Mouse (Mus musculus): ENCODE data around the gene Csrp1.

Gene Csrp1

DNA sequence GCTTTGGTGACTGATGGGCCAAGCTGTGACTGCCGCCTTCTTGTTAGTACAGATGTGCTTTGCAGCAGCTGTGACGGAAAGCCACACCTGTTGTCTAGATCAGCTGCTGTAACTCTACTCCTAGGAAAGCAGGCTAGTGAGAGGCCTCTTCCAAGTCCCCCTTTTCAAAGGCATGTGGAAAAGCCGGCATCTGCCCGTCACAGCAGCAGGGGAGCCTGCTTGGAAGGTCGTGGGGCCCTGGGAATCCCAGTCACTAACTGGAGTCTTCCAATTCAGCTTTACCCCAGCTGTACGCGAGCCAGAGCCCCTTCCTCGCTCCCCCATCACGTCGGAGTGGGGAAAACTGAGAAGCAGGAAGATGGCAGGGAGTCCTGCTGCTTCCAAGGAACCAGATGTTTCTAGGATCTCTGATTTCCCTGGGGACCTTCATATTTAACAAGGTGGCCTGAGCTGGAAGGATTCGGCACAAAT lies 21.4 kb upstream of the Csrp1 start:
- no peak for DNase-seq

DNA sequence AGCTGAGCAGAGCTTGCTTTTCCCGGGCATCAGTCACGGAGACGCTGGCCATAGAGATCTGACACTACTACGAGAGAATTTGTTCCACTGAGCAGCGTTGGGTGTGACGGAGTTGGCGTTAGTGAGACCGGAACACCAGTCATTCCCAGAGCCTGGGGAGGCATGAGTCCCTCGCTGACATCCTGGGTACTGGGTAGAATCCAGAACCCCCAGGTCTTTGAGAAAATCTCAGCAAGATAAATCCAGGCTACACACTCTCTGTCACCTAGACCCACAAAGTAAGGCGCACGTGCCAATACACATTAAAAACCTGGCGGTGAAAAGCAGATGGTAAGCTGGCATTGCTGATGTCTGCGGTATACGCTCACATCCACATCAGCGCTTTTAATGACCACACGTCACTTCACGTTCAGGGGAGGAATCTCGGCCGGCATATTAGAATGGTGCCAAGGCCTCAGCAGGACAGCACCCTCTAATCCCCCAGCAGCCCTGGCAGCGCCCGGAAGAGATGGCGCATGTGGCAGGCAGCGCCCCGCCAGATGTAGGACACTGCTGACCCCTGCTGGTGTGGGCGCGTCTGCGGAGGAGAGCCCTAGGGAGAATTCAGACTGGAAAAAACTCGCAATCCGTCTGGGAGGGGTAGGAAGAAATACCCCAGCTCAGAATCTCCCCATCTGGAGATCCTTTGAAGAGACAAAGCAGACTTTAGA lies 20.7 kb upstream of the Csrp1 start:
- peak; percentile 58 for DNase-seq

DNA sequence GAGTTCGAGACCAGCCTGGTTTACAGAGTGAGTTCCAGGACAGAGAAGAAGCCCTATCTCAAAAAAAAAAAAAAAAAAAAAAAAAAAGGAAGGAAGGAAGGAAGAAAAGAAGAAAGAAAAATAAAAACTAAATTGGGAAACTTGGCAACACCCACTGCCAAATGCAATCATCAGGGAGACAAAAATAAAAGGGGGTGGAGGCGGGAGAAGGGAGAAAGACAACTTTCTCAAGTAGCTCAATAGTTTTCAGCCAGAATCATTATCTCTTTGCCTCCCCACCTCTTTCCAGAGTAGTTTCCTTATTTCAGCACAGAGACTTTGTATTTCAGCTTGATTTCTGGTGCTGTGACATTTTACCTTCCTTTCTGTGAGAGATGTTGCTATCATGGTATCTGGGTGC lies 20.0 kb upstream of the Csrp1 start:
- DNase-seq: no peak

DNA sequence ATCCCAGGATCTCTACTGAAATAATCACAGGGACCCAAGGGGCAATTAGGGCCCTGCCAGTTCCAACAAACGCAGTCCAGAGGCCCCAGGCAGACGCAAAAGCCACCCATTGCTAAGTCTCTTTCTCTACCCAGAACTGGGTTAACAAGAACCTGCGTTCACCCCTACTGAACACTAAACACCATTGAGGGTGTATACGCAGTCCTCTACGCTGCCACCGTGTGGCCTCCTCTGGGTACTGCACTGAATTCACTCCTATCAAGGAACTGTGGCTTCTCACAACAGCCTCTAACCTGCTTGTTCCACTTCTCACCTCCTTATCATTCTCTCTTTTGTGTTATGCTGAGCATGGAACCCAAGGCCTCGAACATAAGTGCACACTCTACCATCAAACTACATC lies 19.3 kb upstream of the Csrp1 start:
- DNase-seq: peak; percentile 52

DNA sequence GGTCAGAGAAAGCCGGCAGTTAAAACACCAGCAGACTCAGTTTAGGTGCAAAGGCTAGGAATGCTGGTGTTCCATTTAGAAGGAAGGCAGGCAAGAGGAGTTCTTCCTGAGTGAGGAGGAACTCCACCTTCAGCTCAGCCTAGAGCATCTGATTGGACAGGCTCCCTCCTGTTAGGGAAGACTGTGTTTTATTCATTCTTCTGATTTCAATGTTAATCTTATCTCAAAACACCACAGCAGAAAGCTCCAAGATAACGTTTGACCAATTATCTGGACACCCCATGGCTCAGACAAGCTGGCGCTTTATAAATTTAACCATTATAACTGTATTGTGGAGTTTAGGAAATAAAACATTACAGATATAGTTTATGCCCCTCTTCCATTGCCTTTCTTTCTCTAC lies 18.5 kb upstream of the Csrp1 start:
- DNase-seq: no peak

DNA sequence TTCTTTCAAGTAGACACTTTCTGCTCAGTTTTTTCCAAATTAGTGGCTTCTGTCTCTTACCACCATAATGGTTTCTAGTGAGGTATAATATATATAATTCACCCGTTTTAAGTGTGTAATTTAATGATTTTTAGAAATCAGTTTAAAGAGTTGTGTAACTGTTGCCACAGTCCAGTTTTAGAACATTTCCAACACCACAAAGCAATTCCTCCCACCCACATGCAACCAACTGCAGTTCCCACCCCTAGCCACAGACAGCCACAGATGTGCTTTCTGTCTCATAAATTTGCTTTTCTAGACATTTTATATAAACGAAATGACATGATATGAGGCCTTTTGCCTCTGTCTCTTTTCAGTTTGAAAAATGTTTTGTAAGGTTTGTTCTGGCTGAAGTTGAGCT lies 17.1 kb upstream of the Csrp1 start:
- no peak for DNase-seq

DNA sequence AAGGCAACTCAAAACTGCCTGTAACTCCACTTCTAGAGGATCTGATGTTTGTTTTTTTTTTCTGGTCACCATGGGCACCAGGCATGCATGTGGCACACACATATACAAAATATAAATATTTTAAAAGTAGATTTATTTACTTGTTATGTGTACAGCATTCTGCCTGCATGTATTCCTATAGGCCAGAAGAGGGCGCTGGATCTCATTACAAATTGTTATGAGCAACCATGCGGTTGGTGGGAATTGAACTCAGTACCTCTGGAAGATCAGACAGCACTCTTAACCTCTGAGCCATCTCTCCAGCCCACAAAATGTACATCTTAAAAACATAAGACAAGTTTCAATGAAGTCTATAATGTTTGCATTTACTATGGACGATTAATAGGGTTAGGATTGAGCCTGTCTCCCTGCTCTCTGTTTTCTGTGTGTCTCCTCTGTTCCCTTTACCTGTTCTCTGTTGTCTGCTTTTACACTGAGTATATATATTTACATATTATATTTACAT lies 15.5 kb upstream of the Csrp1 start:
- no peak for DNase-seq

DNA sequence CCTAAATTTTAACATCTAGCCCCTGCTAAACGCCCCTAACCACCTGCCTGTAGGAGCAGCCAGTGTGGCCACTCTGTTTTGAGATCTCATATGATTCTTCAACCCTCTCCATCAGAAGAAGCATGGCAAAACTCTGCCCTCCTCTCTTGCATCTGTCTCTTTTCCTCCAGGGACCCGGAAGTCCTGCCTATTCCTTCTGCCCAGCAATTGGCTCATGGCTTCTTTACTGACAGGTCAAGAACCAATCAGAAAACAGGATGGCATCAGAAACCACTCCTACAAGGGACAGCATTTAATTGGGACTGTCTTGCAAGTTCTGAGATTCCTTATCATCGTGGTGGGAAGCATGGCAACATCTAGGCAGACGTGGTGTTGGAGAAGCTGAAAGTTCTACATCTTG lies 11.5 kb upstream of the Csrp1 start:
- DNase-seq: no peak

DNA sequence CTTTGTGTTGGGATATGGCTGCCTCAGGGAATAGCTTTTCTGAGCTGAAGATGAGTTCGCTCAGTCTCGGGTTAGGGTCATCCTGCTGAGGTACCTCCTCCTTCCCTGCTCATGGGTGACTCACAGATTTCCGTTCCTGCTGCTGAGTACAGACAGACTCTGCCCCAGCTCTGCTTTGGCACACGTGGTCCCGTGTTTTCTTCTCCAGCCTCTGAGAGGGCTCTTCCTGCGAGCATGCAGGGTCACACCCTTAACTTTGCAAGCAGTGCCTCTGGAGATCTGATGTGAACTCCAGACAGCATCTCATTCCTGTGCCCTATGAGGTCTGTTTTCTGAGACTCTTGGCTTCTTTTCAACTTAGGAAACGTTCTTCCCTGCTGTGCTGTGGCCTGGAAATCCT lies 8.7 kb upstream of the Csrp1 start:
- no peak for DNase-seq

DNA sequence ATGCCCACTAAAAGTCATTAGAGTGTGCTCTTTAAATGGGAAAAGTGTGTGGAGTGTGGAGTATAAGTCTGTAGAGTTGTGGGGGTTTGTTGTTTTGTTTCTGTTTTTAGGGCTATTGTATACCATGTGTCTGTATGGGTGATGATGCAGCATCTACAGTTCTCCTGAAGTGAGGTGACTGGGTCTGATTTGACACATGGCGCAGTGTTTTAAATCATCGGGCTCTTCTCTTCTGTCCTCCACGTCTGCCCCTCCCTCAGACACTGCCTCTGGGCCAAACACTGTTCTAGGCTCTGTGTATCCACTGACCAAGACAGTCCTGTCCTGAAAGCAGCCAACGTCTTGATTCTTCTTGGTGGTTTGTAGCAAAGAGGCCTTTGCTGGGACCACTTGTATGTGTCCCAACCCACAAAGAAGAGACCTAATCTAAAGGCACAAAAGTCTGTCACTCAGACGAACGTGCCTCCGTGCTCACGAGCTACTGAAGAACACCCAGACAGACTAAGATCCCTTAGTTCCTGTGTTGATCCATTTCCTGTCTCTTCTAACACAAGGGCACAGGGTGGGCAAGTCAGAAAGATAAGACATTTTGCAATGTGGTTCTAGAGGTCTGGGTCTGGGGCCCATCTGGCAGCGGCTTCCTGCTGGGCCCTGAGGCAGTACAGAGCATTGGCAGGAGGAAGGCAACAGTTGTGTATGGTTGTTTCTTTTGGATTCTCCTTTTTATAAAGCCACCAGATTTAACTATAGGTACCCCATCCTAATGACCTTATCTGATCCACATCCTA lies 5.6 kb upstream of the Csrp1 start:
- DNase-seq: no peak

DNA sequence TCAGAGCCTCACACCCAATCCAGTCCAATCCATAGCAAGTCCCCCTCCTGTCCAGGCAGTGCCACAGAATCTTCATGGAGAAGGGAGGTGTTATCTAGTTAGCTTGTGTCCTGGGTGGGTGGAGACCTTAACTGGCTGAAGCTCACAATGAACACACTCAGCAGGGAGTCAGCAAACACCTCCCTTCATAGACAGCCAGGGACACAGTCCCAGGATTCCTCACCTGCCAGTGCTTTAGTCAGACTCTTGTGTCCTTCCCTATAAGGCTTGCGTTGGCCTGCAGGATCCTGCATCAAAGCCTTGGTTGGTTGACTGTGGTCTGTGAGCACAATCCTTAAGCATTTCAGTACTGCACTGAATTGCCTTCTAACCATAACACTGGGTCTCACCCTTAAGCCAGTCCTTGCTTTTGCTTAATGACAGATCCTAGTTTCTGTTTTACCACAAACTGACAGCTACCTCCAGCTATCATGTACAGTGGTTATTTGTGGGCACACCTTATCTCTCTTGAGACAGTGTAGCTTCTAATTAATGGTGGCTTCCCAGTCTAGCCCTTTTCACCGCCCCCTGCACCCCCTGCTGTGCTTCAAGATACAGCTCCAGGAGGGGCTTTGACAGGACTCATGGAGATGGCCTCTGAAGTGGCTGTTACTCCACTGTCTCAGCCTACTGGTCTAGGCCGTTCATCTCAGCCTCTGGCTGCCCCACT lies 4.8 kb upstream of the Csrp1 start:
- DNase-seq: no peak

DNA sequence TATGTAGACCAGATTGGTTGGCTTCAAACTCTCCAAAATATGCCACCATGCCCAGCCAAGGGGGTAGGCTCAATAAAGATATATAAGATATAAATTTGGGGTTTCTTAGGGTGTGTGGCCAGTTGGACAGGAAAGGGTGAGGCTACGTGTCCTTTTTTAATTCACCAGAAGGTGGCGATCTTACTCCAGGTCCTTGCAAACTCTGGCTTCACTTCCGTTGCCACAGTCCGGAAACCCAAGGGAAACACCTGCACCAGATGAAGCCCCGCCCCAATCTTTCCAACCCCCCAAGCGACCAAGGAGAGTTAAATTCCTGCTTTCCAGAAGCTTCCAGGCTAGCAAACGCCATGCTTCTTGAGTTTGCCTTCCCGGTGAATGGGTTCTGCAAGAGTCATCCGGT lies 375 bp upstream of the Csrp1 start:
- DNase-seq: peak; percentile 68

DNA sequence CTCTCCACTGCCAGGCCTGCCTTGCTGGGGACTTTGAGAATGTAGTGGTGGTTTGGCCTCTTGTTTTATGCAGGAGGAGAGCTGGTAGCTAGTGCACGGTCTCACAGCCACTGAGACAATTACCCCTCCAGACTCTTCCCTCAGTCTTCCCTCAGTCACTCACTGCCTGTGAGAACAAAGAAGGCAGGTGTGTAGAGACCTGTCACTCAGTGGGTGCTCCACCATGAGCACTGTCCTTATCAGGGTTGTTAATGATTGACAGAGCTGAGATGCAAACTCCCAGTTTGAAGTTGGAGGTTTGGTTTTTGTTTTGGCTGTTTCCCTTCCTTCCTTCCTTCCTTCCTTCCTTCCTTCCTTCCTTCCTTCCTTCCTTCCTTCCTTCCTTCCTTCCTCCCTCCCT lies 3.2 kb downstream of the Csrp1 start:
- no peak for DNase-seq

DNA sequence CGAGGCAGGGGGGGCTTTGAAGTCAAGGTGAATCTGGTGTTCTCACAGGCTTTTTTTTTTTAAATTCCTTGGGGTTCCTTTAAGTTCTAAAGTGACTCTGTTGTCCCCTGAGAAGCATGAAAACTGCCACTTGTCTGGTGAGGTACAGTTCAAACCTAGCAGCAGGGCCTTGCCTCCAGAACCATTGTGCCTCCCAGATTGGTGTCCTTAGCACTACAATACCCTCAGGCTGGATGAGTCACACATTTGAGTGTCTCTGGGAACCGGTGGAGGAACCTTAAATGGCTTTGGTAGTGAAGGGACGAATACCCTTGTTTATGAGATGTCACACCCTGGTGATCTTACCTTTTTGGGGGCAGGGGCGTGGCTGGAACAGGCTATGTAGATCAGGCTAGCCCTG lies 4.3 kb downstream of the Csrp1 start:
- DNase-seq: no peak

DNA sequence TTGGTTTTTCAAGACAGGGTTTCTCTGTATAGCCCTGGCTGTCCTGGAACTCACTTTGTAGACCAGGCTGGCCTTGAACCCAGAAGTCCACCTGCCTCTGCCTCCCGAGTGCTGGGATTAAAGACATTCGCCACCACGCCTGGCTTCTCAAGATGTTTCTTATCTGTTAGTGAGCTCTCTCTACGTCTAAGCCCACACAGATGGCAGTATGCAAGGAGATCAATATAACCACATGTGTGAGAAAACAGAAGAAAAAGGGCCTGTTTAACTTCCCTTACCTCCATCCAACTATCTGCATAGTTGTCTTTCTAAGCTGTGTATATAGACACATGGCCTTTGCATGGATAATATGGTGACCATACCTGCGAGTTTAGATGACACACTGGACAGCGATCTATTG lies 5.5 kb downstream of the Csrp1 start:
- DNase-seq: no peak

DNA sequence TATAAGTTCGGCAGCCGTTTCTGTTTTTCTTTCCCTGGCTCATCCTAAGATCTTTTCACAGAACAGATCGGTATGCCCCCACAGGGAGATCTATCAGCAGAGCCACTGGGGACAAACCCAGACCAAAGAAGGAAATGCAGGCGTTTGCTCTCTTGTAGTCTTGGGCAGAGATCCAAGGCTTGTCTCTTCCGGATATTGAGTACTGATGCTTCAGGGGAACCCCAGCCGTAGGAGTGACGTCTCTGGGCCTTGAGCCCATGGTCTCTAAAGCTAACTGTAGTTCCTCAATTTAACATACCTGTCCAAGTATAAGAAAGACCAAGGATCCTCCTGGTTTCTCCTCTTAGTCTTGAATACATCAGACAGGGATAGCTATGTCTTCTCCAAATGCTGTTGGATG lies 6.1 kb downstream of the Csrp1 start:
- DNase-seq: peak; percentile 35

DNA sequence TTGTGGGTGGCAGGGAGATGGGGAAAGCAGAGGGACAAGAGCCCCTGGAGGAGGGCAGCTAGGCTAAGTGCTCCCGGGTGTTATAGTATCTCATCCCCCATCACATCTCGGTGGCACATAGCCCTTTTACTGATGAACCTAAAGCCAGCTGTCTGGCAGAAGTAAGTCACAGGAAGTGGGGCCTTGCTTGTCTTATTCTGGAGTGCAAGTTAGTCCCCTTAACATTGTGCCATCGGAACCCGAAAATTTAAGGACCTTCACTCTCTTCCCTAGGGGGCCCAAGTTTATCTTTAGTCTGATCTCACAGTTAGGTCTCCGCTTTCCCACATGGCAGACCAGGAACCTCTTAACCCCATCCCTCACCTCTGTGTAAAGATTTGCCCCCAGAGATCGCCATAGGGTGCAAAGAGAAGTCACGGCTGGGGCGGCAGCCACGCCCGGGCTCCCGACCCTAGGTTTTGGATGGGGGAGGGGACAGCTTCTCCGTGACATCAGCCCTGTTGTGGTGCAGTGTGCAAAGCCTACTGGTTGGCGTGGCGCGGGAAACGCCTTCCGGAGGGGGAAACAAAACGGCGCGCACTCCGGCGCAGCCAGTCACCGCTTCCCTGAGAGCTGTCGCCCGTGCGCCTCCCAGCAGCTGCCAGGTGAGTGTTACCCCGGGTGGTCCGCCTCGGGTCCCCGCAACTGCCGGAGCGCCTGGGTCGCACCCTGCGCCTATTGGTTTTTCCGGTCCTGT lies 8.9 kb downstream of the Csrp1 start:
- peak; percentile 85 for DNase-seq

DNA sequence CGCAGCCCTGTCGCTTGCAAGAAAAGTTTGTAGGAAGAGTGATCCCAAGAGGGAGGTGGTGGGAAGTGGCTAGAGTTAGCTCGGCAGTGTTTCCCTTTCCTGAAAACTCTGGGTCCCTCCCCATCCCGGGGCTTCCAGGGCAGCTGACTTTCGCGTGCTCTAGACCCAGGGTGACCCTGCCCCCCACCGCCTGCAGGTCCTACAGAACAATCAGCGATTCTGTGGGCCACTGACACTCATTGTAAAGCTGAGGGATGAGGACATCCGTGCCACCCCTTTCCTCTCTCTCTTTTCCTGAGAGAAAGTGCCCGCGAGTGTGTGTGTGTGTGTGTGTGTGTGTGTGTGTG lies 9.5 kb downstream of the Csrp1 start:
- no peak for DNase-seq

DNA sequence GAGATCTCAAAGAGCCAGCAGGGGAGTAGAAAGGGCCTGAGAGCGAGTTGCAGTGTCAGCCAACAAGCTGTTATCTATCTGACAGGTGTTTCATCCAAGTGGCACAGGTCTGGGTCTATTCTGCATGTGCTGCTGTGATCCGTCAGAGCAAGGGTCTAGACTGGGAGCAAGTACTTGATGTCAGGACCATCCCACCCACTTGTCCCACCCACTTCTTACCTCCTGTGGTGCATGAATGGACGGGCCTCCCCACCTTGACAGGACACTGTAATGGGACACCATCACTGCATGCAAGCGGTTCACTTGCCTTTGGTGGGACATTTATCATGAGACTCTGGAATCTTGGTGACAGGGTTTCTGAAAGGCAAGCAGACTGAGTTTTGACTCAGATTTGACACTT lies 10.0 kb downstream of the Csrp1 start:
- no peak for DNase-seq

DNA sequence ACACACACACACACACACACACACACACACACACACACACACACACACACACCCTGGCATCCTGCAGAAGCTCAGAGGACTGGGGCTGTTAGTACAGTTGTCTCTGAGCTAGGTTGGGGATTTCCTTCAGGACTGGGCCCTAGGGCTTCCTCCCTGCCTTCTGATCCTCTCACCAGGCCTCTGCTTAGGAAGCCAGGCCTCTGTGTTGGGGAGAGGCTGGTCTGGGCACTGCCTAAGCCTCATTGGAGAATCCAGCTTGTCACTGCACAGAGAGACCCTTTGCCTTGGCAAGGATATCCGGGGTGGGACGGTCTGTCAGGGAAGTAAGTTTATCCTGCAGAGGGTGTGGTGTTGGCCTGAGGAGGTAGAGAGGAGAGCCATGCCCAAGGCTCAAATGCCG lies 10.4 kb downstream of the Csrp1 start:
- peak; percentile 23 for DNase-seq

DNA sequence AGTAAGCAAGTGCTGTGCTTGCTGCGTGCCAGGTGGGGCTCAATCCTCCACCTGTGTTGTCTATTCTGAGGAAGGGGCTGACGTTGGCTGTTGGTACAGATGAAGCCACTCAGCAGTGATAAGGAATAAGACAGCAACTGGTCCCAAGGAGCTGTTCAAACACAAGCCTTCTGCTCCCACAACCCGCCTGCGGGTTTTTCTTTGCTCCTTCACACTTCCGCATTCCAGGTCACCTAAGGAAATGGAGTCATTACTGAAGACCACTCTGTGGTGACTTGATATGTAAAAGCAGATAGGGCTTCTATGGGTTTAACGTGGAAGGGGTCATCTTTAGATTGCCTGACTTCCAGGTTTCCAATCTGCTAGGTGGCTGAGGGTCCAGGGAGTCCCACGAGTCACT lies 11.5 kb downstream of the Csrp1 start:
- no peak for DNase-seq

DNA sequence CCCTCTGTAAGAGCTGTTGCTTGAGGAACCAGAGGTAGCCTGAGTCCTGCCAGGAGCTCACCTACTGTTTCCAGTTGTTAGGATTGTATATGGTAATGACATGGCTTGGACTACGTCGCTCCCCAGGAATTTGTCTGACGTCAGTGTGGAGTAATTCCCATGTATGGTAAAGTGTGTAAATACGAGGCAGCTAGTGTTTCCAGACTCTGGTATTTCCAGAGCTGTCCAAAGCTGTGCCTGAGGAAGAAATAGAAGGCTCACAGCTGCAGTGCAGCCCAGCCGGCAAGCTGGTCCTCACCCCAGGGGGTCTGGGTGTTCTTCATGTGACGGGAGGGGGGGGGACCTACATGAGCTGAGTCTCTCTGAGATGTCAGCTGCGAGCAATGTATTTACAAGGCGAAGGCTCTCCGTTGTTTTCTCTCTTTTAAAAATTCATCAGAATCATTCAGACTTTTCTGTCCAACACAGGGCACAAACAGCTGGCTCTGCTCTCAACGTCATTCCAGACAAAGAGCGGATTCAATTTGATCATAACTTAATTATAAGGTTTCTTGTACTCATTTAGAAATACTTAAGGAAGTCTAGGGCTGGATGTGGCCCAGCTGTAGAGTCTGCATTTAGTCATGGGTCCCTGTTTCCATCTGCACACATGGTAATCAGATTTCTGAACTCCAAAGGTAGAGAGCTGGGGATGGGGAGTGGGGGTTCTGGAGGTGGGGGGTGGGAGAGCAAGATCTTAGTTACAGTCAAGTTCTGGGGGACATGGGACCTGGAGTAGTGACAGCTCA lies 12.2 kb downstream of the Csrp1 start:
- DNase-seq: peak; percentile 48
